In genomic region chrX:164264861-164265260, GRCm38 (mm10) we compare ENCODE assay signal across 19 mouse cellular contexts. TPM values are rescaled to one million over a fixed set of nuclear protein-coding genes. Genes with fewer than 3 reads are reported as not detected.
"Had no signal": no experiment of that assay in that cellular context is flagged by ENCODE, and none has a peak within 500 bp of the region (broad histone marks: within the 10 kb centered on the region; RNA-seq: fewer than 3 reads in every experiment).

No protein-coding gene starts in this region.

- H3K27ac ChIP-seq: liver, embryonic 15.5 days; lung, embryonic 15.5 days; macrophage; midbrain, embryonic 13.5 days; neural tube, embryonic 13.5 days; neural tube, embryonic 15.5 days had no signal

- ATAC-seq: liver, postnatal 0 days; lung, postnatal 0 days; midbrain, embryonic 13.5 days; midbrain, embryonic 16.5 days had no signal

- H3K4me1 ChIP-seq: lung, embryonic 15.5 days; midbrain, embryonic 13.5 days; neural tube, embryonic 13.5 days; neural tube, embryonic 15.5 days had no signal

- H3K36me3 ChIP-seq: liver, embryonic 15.5 days; lung, embryonic 15.5 days; midbrain, embryonic 13.5 days; neural tube, embryonic 13.5 days; neural tube, embryonic 15.5 days had no signal

- H3K9me3 ChIP-seq: liver, embryonic 15.5 days; lung, embryonic 15.5 days; megakaryocyte, embryonic 14.5 days; midbrain, embryonic 13.5 days; neural tube, embryonic 13.5 days; neural tube, embryonic 15.5 days had no signal

- H3K9ac ChIP-seq: liver, embryonic 15.5 days; liver, postnatal 0 days; lung, embryonic 15.5 days; midbrain, embryonic 13.5 days; neural tube, embryonic 13.5 days; neural tube, embryonic 15.5 days had no signal

- DNase-seq: liver, postnatal 0 days; lung, adult 2 months; lung, postnatal 14 days; lung, postnatal 36 days; right cerebral cortex, postnatal 14 days; thymus, adult 18-20 months; thymus, postnatal 14 days; thymus, postnatal 36 days had no signal

- H3K4me3 ChIP-seq: liver, embryonic 15.5 days; lung, embryonic 15.5 days; megakaryocyte, embryonic 14.5 days; midbrain, embryonic 13.5 days; myocyte; neural tube, embryonic 13.5 days; neural tube, embryonic 15.5 days had no signal

- H3K4me2 ChIP-seq: liver, embryonic 15.5 days; lung, embryonic 15.5 days; midbrain, embryonic 11.5 days; midbrain, embryonic 13.5 days; neural tube, embryonic 13.5 days; neural tube, embryonic 15.5 days had no signal

RNA-seq across cellular contexts. Expression of gene Bmx, which starts 6.9 kb away (rescaled TPM):
- polyA plus RNA-seq: myocyte had no signal
